Mouse (Mus musculus): ENCODE measurements around the gene Rasl10a.

- TF ChIP-seq TAL1 (IDR thresholded peaks at IDR 0.05; ENCODE audit: low read length) (no peak), GATA1 (IDR thresholded peaks at IDR 0.05; ENCODE audit: low read length) (no peak)
Measured at GRCm38 (mm10) chr11:5055945-5056938, 1.7 kb upstream of the Rasl10a start.
